Mouse (Mus musculus): ENCODE results near the gene Lrp1.

- no peak for TF ChIP-seq GATA1 (IDR thresholded peaks at IDR 0.05; ENCODE audit: low read length)
- TF ChIP-seq TAL1 (IDR thresholded peaks at IDR 0.05; ENCODE audit: low read length) = no peak
These were observed 90.0 kb downstream of the Lrp1 start for GRCm38 (mm10) chr10:127530945-127531344.
